Mouse (Mus musculus): ENCODE data around the gene Defb25. TPM values are rescaled to one million over a fixed set of nuclear protein-coding genes. Genes with fewer than 3 reads are reported as not detected.

The Defb25 gene
- polyA plus RNA-seq, 1 experiment from 2014 or later = not detected

- no peaks in the 10 kb centered on the region for H3K36me3 ChIP-seq
- DNase-seq (ENCODE audit: low spot score) = no peak
- 0 out of 2 replicates have a peak, but pooled peaks cover under 1% of the 10 kb centered on the region for H3K27me3 ChIP-seq (ENCODE audit: insufficient read depth, poor library complexity, severe bottlenecking)
- H3K9me3 ChIP-seq = no peaks in the 10 kb centered on the region
- peak overlapping the region; percentile 62 for H3K27ac ChIP-seq
- H3K4me1 ChIP-seq = peaks cover 47% of the 10 kb centered on the region
- 18% methylated on average over 11 of the region's 11 CpGs for WGBS
- H3K4me3 ChIP-seq = no peak overlapping the region
These were observed 16.7 kb upstream of the Defb25 start for GRCm38 (mm10) chr2:152639406-152640113.

DNA sequence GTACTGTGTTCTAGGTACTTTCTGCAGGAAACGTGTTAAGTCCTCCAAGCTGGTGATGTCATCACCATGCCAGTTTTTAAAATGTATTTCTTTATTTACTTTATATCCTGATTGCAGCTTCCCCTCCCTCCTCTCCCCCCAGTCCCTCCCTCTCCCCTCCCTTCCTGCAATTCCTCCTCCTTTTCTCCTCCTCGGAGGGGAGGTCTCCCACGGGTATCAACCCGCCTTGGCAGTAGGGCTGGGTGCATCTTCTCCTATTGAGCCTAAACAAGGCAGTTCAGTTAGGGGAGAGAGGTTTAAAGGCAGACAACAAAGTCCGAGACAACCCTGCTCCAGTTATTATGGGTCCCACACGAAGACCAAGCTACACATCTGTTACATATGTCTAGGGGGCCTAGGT, 16.0 kb upstream of the Defb25 start:
- Histone ChIP-seq H3K36me3 (no peaks in the 10 kb centered on the region), H3K9me3 (no peaks in the 10 kb centered on the region), H3K27me3 (ENCODE audit: insufficient read depth, poor library complexity, severe bottlenecking) (peaks cover 5% of the 10 kb centered on the region; the same call in 1 of the 2 replicates), H3K4me3 (no peak overlapping the region), H3K4me1 (peaks cover 53% of the 10 kb centered on the region), H3K27ac (peak overlapping the region; percentile 62; the same call in 1 of the 2 replicates)
- no peak for DNase-seq (ENCODE audit: low spot score)
- WGBS = 65% methylated on average over 6 of the region's 6 CpGs

- H3K27me3 ChIP-seq (ENCODE audit: insufficient read depth, poor library complexity, severe bottlenecking) = peaks cover 5% of the 10 kb centered on the region; the same call in 1 of the 2 replicates
- WGBS = 83% methylated on average over 4 of the region's 4 CpGs
- no peaks in the 10 kb centered on the region for H3K9me3 ChIP-seq
- peaks cover 67% of the 10 kb centered on the region for H3K4me1 ChIP-seq
- H3K27ac ChIP-seq = peak overlapping the region; percentile 77
- no peak for DNase-seq (ENCODE audit: low spot score)
- no peak overlapping the region for H3K4me3 ChIP-seq
- H3K36me3 ChIP-seq = no peaks in the 10 kb centered on the region
These were observed 14.5 kb upstream of the Defb25 start for GRCm38 (mm10) chr2:152637381-152637780.

- Histone ChIP-seq H3K9me3 (no peaks in the 10 kb centered on the region), H3K4me3 (no peak overlapping the region), H3K27me3 (ENCODE audit: insufficient read depth, poor library complexity, severe bottlenecking) (peaks cover 5% of the 10 kb centered on the region; the same call in 1 of the 2 replicates), H3K27ac (peak overlapping the region; percentile 77; the same call in 1 of the 2 replicates), H3K36me3 (no peaks in the 10 kb centered on the region), H3K4me1 (peaks cover 70% of the 10 kb centered on the region)
- WGBS = 73% methylated on average over 6 of the region's 6 CpGs
- DNase-seq (ENCODE audit: low spot score) = no peak
These were observed 14.1 kb upstream of the Defb25 start for GRCm38 (mm10) chr2:152637006-152637322.

GRCm38 (mm10) chr2:152636246-152637005, 13.6 kb upstream of the Defb25 start:
- Histone ChIP-seq H3K36me3 (no peaks in the 10 kb centered on the region), H3K27me3 (ENCODE audit: insufficient read depth, poor library complexity, severe bottlenecking) (peaks cover 5% of the 10 kb centered on the region; the same call in 1 of the 2 replicates), H3K4me3 (no peak overlapping the region), H3K27ac (peak overlapping the region; percentile 77), H3K4me1 (peaks cover 70% of the 10 kb centered on the region), H3K9me3 (no peaks in the 10 kb centered on the region)
- peak; percentile 82 for DNase-seq (ENCODE audit: low spot score)
- 49% methylated on average over 23 of the region's 23 CpGs for WGBS

GRCm38 (mm10) chr2:152634311-152634710, 11.5 kb upstream of the Defb25 start:
- Histone ChIP-seq H3K4me1 (peaks cover 59% of the 10 kb centered on the region), H3K36me3 (no peaks in the 10 kb centered on the region), H3K27ac (peak overlapping the region; percentile 75; the same call in 1 of the 2 replicates), H3K9me3 (no peaks in the 10 kb centered on the region), H3K4me3 (no peak overlapping the region), H3K27me3 (ENCODE audit: insufficient read depth, poor library complexity, severe bottlenecking) (peaks cover 6% of the 10 kb centered on the region)
- 53% methylated on average over 29 of the region's 29 CpGs for WGBS
- DNase-seq (ENCODE audit: low spot score) = no peak

DNA sequence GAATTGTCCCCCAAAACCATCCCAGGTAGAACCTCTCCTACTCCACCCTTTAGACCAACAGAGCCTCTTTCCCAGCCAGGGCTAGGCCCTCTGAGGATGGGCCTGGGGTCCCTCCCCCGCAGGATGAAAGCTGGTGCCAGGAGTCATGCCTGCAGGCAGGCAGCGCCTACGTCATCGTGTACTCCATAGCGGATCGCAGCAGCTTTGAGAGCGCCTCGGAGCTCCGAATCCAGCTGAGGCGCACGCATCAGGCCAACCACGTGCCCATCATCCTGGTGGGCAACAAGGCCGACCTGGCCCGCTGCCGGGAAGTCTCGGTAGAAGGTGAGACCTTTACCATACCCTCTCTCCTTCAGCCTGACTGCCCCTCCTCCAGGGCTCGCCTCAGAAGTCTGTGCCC, 10.5 kb upstream of the Defb25 start:
- H3K4me3 ChIP-seq = peak overlapping the region; percentile 45
- no peaks in the 10 kb centered on the region for H3K36me3 ChIP-seq
- WGBS = 26% methylated on average over 17 of the region's 17 CpGs
- H3K9me3 ChIP-seq = no peaks in the 10 kb centered on the region
- H3K27me3 ChIP-seq (ENCODE audit: insufficient read depth, poor library complexity, severe bottlenecking) = peaks cover 16% of the 10 kb centered on the region
- peak; percentile 82 for DNase-seq (ENCODE audit: low spot score)
- peak overlapping the region; percentile 82 for H3K27ac ChIP-seq
- peaks cover 57% of the 10 kb centered on the region for H3K4me1 ChIP-seq

DNA sequence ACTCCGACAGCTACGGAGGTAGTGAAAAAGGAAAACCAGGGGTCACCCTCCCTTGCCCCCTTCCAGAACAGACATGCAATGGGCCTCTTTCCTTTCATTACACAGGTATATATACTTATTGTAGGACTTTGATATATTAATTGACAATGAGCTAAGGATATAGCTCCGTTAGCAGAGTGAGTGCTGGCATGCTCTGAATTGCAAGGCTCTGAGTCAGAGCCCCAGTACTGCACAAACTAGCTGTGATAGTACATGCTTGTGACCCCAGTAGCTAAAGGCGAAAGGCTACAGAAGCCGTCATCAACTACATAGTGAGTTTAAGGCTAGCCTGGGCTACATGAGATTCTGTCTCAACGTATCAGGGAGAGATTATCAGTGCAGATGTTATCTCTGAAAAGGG, 7.1 kb upstream of the Defb25 start:
- Histone ChIP-seq H3K9me3 (no peaks in the 10 kb centered on the region), H3K4me3 (no peak overlapping the region), H3K27me3 (ENCODE audit: insufficient read depth, poor library complexity, severe bottlenecking) (peaks cover 50% of the 10 kb centered on the region), H3K4me1 (peaks cover 52% of the 10 kb centered on the region), H3K27ac (no peak overlapping the region), H3K36me3 (no peaks in the 10 kb centered on the region)
- no peak for DNase-seq (ENCODE audit: low spot score)
- WGBS = 70% methylated on average over 6 of the region's 6 CpGs

DNA sequence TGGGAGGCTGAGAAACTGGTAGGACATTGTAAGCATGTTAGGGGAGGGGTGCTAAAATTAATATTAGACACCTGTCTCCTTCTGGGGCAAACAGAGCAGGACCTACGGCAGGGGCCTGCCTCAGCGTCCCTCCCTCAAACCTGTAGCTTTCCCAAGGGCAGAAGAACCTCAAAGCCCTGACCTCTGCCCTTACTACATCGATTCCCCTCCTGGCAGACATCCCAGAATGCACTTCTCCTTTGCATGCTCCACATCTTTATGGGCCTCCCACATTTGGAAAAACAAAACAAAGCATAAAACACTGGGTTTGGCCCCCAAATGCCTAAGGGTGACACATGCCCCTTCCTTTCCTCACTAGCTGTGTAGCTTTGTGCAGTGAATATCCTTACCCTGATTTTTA, 6.4 kb upstream of the Defb25 start:
- H3K27ac ChIP-seq = no peak overlapping the region
- peaks cover 46% of the 10 kb centered on the region for H3K27me3 ChIP-seq (ENCODE audit: insufficient read depth, poor library complexity, severe bottlenecking)
- WGBS = 65% methylated on average over 3 of the region's 3 CpGs
- no peaks in the 10 kb centered on the region for H3K9me3 ChIP-seq
- no peak for DNase-seq (ENCODE audit: low spot score)
- no peak overlapping the region for H3K4me3 ChIP-seq
- no peaks in the 10 kb centered on the region for H3K36me3 ChIP-seq
- H3K4me1 ChIP-seq = peaks cover 48% of the 10 kb centered on the region

GRCm38 (mm10) chr2:152628066-152628465, 5.2 kb upstream of the Defb25 start:
- WGBS = 41% methylated on average over 17 of the region's 17 CpGs
- peaks cover 47% of the 10 kb centered on the region for H3K27me3 ChIP-seq (ENCODE audit: insufficient read depth, poor library complexity, severe bottlenecking)
- H3K4me1 ChIP-seq = peaks cover 37% of the 10 kb centered on the region
- H3K4me3 ChIP-seq = peak overlapping the region; percentile 63
- no peaks in the 10 kb centered on the region for H3K36me3 ChIP-seq
- no peak overlapping the region for H3K27ac ChIP-seq
- H3K9me3 ChIP-seq = no peaks in the 10 kb centered on the region
- DNase-seq (ENCODE audit: low spot score) = no peak

- Histone ChIP-seq H3K27ac (peak within 1 kb of the TSS; percentile 67), H3K4me1 (peaks cover 28% of the 10 kb centered on the region), H3K9me3 (no peaks in the 10 kb centered on the region), H3K4me3 (peak within 1 kb of the TSS; percentile 63), H3K27me3 (ENCODE audit: insufficient read depth, poor library complexity, severe bottlenecking) (peaks cover 53% of the 10 kb centered on the region), H3K36me3 (no peaks in the 10 kb centered on the region)
- WGBS = 2% methylated on average over 59 of the region's 59 CpGs
- DNase-seq (ENCODE audit: low spot score) = no peak
These were observed 4.1 kb upstream of the Defb25 start, which contains the start of gene Rem1 for GRCm38 (mm10) chr2:152626774-152627591. TSS of gene Rem1 (plus strand) at chr2:152626951.

- WGBS = 22% methylated on average over 1 of the region's 1 CpGs
- peaks cover 63% of the 10 kb centered on the region for H3K27me3 ChIP-seq (ENCODE audit: insufficient read depth, poor library complexity, severe bottlenecking)
- H3K9me3 ChIP-seq = no peaks in the 10 kb centered on the region
- DNase-seq (ENCODE audit: low spot score) = no peak
- H3K4me3 ChIP-seq = no peak overlapping the region
- peaks cover 28% of the 10 kb centered on the region for H3K4me1 ChIP-seq
- no peak overlapping the region for H3K27ac ChIP-seq
- no peaks in the 10 kb centered on the region for H3K36me3 ChIP-seq
These were observed 2.4 kb upstream of the Defb25 start for GRCm38 (mm10) chr2:152625256-152625655.
